Mouse (Mus musculus) monocyte, adult 5-6 weeks (primary cell): ENCODE results near the gene Acox1. TPM values are rescaled to one million over a fixed set of nuclear protein-coding genes. Genes with fewer than 3 reads are reported as not detected.
A peak's percentile ranks its signal among the peaks of the same experiment; 100 is the strongest.

ENCODE experiments used
- ATAC-seq: fragments of 153-309, 156-312 bp; replicated peaks from 2 replicates; pipeline ENCODE4 v1.8.0; 2017; ENCODE audit warnings: mild to moderate bottlenecking; ENCODE audit not compliant: low TSS enrichment, insufficient number of reproducible peaks, severe bottlenecking, poor library complexity, low FRiP score
- total RNA-seq: library from RNA; stranded (forward); fragments of 200-1000, 200-491, 200-594 nt; gene quantifications from 3 replicates; pipeline ENCODE4 v1.2.3, GENCODE M21; 2017

The Acox1 gene
- 26.1 to 35.6 TPM (median 28.5 TPM) in 3 replicates for total RNA-seq

- ATAC-seq: peak; percentile 87
These were observed at the start of gene Acox1, which contains the start of gene Ten1 for GRCm38 (mm10) chr11:116198639-116199531. Acox1 (minus strand) TSS chr11:116199045. Ten1 (plus strand) TSS chr11:116198855.

- no peak for ATAC-seq
These were observed 48.8 kb upstream of the Acox1 start for GRCm38 (mm10) chr11:116247502-116248222.

- no peak for ATAC-seq
These were observed 46.8 kb upstream of the Acox1 start for GRCm38 (mm10) chr11:116245616-116246015.

GRCm38 (mm10) chr11:116244580-116244979 is 45.7 kb upstream of the Acox1 start:
- ATAC-seq: no peak

GRCm38 (mm10) chr11:116241744-116242235 is 42.9 kb upstream of the Acox1 start:
- no peak for ATAC-seq

- no peak for ATAC-seq
These were observed 41.0 kb upstream of the Acox1 start for GRCm38 (mm10) chr11:116239797-116240196.

GRCm38 (mm10) chr11:116237742-116238395 is 39.0 kb upstream of the Acox1 start, which contains the start of gene Evpl:
Evpl (minus strand) TSS chr11:116238077.
- no peak for ATAC-seq

- no peak for ATAC-seq
These were observed 36.1 kb upstream of the Acox1 start for GRCm38 (mm10) chr11:116234901-116235300.

- no peak for ATAC-seq
These were observed 33.6 kb upstream of the Acox1 start for GRCm38 (mm10) chr11:116232427-116232826.

- ATAC-seq: no peak
These were observed 29.9 kb upstream of the Acox1 start for GRCm38 (mm10) chr11:116228699-116229098.

- ATAC-seq: peak; percentile 58; the same call in 1 of the 2 replicates
These were observed 27.6 kb upstream of the Acox1 start for GRCm38 (mm10) chr11:116226414-116226813.

- ATAC-seq: no peak
These were observed 23.9 kb upstream of the Acox1 start for GRCm38 (mm10) chr11:116222740-116223059.

- ATAC-seq: no peak
These were observed 23.3 kb upstream of the Acox1 start for GRCm38 (mm10) chr11:116221931-116222739.

- no peak for ATAC-seq
These were observed 21.0 kb upstream of the Acox1 start for GRCm38 (mm10) chr11:116219885-116220284.

GRCm38 (mm10) chr11:116218737-116219400 is 20.0 kb upstream of the Acox1 start:
- ATAC-seq: no peak

- ATAC-seq: no peak
These were observed 19.4 kb upstream of the Acox1 start for GRCm38 (mm10) chr11:116218263-116218662.

- ATAC-seq: no peak
These were observed 17.7 kb upstream of the Acox1 start for GRCm38 (mm10) chr11:116216549-116216948.

GRCm38 (mm10) chr11:116215991-116216390 is 17.1 kb upstream of the Acox1 start:
- ATAC-seq: no peak
